Mouse (Mus musculus) small intestine, adult 10 weeks (tissue): Measurements from ENCODE around the gene Crtc1. TPM values are rescaled to one million over a fixed set of nuclear protein-coding genes. Genes with fewer than 3 reads are reported as not detected.

Experiments used
- polyA plus RNA-seq: library from polyadenylated mRNA; stranded (reverse); fragments of 350-450 nt; fragmentation: Illumina TruSeq; extraction: RNeasy Lipid Tissue Mini Kit (QIAGEN cat#74804); gene quantifications from one replicate; pipeline ENCODE4 v1.2.3, GENCODE M21; 2014; ENCODE audit warnings: low replicate concordance

Gene Crtc1
- polyA plus RNA-seq = 1.2 TPM

DNA sequence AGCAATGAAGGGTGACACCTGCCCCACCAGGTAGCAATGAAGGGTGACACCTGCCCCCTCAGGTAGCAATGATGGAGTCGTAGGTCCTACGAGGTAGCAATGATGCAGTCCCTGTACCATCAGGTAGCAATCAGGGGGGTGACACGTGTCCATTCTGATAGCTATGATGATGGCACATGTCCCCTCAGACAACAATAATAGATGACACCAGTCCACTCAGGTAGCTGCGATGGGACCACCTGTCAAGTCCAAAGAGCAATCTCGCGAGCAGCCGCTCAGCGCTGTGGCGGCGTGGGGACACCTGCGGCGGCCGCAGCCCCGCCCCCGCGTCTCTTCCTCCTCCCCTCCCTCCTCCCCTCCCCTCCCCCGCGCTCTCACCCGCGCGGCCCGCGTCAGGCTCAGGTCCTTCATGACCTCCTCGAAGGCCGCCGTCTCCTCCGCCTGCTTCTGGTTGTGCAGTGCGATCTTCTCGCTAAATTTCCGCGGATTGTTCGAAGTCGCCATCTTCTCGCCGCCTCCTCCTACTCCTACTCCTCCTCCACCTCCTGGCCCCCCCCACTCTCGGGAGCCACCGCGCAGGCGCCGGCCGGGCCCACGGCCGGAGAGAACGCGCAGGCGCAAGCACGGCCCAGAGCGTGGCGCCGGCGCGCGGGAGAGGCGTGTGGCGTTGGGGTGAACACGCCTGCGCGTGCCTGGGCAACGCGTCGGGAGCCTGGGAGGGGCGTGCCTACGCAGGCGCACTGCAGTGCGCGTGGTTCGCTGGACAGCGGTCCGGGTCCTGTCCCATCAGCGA, at the start of gene Crtc1:
Crtc1 (minus strand) TSS at position 525 of the 793 bp plus-strand sequence.

DNA sequence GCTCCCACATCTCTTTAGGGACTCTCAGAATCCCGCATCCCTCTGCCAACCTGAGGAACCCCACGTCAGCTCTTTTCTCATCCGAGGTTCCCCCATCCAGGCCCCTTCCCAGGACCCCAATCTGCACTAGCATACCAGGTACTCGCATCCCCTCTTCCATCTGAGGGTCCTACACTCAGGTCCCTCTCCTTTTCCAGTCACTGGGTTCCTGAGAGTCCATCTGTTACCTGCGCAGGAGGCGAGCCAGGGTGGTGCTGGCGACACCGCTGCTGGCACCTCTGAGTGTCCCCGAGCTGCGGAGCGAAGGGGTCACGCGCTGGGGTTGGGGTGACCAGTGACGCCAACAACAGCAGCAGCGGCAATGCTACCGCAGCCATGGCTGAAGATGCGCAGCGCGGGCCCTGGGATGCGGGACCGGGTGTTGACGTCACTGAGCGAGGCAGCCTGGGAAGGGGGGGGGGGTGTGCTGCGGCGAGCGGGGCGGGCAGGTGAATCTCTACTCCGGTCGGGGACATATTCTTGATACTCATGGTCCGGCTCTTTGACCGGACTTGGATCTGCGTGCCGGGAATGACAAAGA, 47.7 kb upstream of the Crtc1 start, which contains the start of gene Tmem59l:
Tmem59l (minus strand) TSS at position 418 of the 580 bp plus-strand sequence.

DNA sequence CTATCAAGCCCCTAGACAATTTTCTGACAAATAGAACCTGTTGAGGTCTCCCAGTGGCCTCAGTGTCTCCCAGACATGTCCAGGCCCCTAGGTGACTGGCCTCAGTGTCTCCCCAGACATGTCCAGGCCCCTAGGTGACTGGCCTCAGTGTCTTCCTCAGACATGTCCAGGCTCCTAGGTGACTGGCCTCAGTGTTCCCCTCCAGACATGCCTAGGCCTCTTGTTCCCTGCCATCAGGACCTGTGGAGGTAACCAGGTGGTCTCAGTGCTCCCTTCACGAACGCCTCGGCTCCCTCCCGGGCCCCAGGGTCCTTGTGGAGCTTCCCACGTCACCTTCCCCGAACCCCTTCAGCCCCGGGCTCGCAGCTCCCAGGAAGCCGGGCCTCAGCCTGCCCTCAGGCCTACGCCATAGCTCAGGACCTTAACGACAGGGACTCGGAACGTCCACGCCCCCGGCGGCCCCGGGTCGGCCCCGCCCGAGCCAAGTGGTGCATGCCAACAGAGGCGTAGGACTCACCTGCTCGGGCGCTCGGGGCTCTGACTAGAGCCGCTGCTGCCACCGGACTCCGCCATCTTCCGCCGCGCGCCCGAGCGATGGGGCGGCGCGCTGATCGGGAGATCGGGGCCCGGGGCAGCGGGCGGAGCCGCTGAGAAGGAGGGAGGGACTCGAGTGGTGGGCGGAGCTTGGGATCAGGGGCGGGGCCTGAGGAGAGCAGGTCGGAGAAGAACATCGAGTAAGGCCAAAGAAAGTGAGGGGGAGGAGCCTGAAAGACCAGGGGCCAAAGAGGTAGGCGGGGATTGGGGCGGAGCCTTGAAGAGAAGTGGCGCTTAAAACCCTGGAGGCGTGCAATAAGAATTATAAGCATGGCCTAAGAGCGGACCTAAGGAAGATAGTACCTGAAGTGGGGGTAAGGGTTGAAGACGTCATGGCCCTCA, 37.2 kb upstream of the Crtc1 start, which contains the start of gene Klhl26:
Klhl26 (minus strand) TSS at position 636 of the 936 bp plus-strand sequence.

DNA sequence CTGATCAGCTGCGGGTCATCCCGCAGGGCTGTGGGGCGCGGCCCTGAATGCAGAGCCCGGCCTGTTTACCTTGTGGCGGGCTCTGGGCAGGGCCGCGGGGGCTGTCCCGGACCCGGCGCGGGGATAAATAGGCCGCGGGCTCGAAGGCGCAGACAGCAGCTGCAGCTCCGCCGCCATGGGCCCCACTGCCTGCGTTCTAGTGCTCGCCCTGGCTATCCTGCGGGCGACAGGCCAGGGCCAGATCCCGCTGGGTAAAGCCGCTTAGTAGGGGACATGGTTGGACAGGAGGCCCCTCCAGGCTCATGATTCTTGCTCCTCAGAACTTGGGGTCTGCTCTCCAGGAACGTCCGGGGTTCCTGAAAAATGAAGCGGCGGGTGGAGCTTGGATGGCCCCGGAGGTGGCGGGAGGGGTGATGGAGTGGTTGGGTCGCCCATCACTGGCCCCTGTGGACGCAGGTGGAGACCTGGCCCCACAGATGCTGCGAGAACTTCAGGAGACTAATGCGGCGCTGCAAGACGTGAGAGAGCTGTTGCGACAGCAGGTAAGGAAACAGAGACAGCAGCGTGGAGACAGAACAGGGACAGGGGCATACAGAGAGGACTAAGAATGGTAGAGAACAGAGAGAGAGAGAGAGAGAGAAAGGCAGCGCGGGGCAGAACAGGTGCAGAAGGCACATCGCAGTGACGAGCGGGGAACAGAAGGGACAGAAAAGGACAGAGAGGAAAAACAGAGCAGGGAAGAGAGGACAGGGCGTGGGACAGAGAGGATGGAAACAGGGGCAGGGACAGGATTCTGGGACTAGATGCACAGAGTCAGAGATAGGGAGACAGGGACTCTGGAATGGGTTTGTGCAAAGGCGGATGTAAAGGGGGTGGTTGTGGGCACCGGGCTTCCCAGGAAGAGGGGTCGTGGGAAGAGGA, 65.7 kb downstream of the Crtc1 start, which contains the start of gene Comp:
Comp (plus strand) TSS at position 162 of the 921 bp plus-strand sequence.

DNA sequence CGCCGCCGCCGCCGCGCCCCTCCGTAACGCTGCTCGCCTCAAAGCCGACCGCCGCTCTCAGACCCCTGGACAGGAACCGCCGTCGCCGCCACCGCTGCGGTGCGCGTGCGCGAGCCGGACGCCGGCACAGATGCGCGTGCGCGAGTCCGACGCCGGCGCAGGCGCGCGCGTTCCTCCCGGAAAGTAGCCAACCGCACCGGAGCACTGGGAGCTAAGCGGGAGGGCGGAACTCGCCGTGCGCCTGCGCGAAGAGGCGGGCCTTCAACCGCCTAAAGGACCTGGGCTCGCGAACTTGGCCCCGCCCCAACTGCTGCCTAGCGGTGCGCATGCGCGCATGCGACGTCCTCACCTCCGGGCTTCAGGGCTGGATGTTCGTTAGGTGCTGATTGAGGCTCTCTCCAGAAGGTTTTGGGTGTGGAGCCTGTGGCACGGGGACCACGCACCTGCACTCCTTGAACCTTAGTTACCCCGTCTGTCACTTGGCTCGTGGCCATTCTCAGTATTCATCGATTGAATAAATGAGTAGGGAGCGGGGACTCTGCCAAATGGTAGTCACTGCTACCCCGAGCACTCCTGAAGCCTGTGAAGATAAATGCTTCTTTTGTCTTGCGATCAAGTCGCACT, 86.1 kb downstream of the Crtc1 start, which contains the start of gene Upf1:
Upf1 (minus strand) TSS at position 85 of the 624 bp plus-strand sequence.

Other genes starting within 250 kb of the Crtc1 start
- 1.2 TPM for gene Slc25a42, start 227.3 kb downstream of the Crtc1 start, polyA plus RNA-seq
- 2.9 TPM for gene Sugp2, start 205.4 kb downstream of the Crtc1 start, polyA plus RNA-seq
- 0.71 TPM for gene Armc6, start 205.1 kb downstream of the Crtc1 start, polyA plus RNA-seq
- not detected for gene Homer3, start 156.8 kb downstream of the Crtc1 start, polyA plus RNA-seq
- 4.1 TPM for gene Ddx49, start 137.1 kb downstream of the Crtc1 start, polyA plus RNA-seq
- 0.59 TPM for gene Cope, start 137.1 kb downstream of the Crtc1 start, polyA plus RNA-seq
- not detected for gene Cers1, start 123.8 kb downstream of the Crtc1 start, polyA plus RNA-seq
- not detected for gene Gdf1, start 109.8 kb downstream of the Crtc1 start, polyA plus RNA-seq
- gene Upf1, start 86.3 kb downstream of the Crtc1 start, polyA plus RNA-seq = 2.2 TPM
- gene Comp, start 66.0 kb downstream of the Crtc1 start, polyA plus RNA-seq = not detected
- 0.67 TPM for gene Klhl26, start 37.4 kb upstream of the Crtc1 start, polyA plus RNA-seq
- not detected for gene Tmem59l, start 47.8 kb upstream of the Crtc1 start, polyA plus RNA-seq
- gene Crlf1, start 53.6 kb upstream of the Crtc1 start, polyA plus RNA-seq = not detected
- not detected for gene Rex1bd, start 67.2 kb upstream of the Crtc1 start, polyA plus RNA-seq
- 2.6 TPM for gene Uba52, start 71.2 kb upstream of the Crtc1 start, polyA plus RNA-seq
- gene Fkbp8, start 88.1 kb upstream of the Crtc1 start, polyA plus RNA-seq = 3.3 TPM
- 4.3 TPM for gene Kxd1, start 88.4 kb upstream of the Crtc1 start, polyA plus RNA-seq
- 0.74 TPM for gene Ell, start 99.9 kb upstream of the Crtc1 start, polyA plus RNA-seq
- not detected for gene Isyna1, start 154.8 kb upstream of the Crtc1 start, polyA plus RNA-seq
- not detected for gene Ssbp4, start 169.3 kb upstream of the Crtc1 start, polyA plus RNA-seq
- gene Lrrc25, start 176.6 kb upstream of the Crtc1 start, polyA plus RNA-seq = not detected
- gene Gdf15, start 192.9 kb upstream of the Crtc1 start, polyA plus RNA-seq = not detected
- gene Pgpep1, start 220.8 kb upstream of the Crtc1 start, polyA plus RNA-seq = 22.3 TPM
- not detected for gene Lsm4, start 233.7 kb upstream of the Crtc1 start, polyA plus RNA-seq